Mouse (Mus musculus) kidney, adult 2 months (tissue): ENCODE measurements around the gene Mfsd11. TPM values are rescaled to one million over a fixed set of nuclear protein-coding genes. Genes with fewer than 3 reads are reported as not detected.
A peak's percentile ranks its signal among the peaks of the same experiment; 100 is the strongest.
"Not testable (repeated sequence)": the region's sequence is repeated elsewhere in the genome, so short reads cannot be mapped to it uniquely, and the experiment has no call there.

Source experiments
- DNase-seq: peaks from one replicate; pipeline ENCODE4 v3.0.0; 2021
- H3K27ac ChIP-seq: fragments of 200-500 bp; 2 replicates; pipeline ENCODE4 v1.5.1; 2012; ENCODE audit warnings: low read depth, low read length, control low read depth, inconsistent platforms; ENCODE audit not compliant: insufficient read depth
- H3K27me3 ChIP-seq: fragments of 200-500 bp; replicated peaks from 2 replicates; pipeline ENCODE4 v1.6.1; 2012; ENCODE audit warnings: mild to moderate bottlenecking, moderate library complexity, low read length, inconsistent platforms; ENCODE audit not compliant: control insufficient read depth, insufficient read depth
- H3K36me3 ChIP-seq: fragments of 200-500 bp; 2 replicates; pipeline ENCODE4 v1.6.1; 2012; ENCODE audit warnings: mild to moderate bottlenecking, moderate library complexity, low read length, inconsistent platforms; ENCODE audit not compliant: control insufficient read depth, insufficient read depth
- H3K4me1 ChIP-seq: fragments of 200-500 bp; 2 replicates; pipeline ENCODE4 v1.6.1; 2011; ENCODE audit warnings: low read length; ENCODE audit not compliant: control insufficient read depth, insufficient read depth
- H3K4me3 ChIP-seq: fragments of 200-500 bp; 2 replicates; pipeline ENCODE4 v1.5.1; 2011; ENCODE audit warnings: mild to moderate bottlenecking, low read depth, low read length, control low read depth; ENCODE audit not compliant: insufficient read depth
- CTCF ChIP-seq: fragments of 200-500 bp; conservative IDR thresholded peaks from 2 replicates; pipeline ENCODE4 v1.5.1; 2011; ENCODE audit warnings: low read depth, mild to moderate bottlenecking, control low read depth, low read length, moderate library complexity, mixed read lengths; ENCODE audit not compliant: insufficient read depth, insufficient read length
- POLR2A ChIP-seq: fragments of 200-500 bp; IDR thresholded peaks from one replicate; pipeline ENCODE4 v1.6.1; 2011; ENCODE audit warnings: low read depth, low read length, control low read depth
- WGBS: fragments of 180-500 bp; shearing (Covaris S2); methylation state at CpG from one replicate; pipeline ENCODE4 v1.1.7; 2018; 5-methylcytosine and 5-hydroxymethylcytosine counted together
- polyA plus RNA-seq: library from polyadenylated mRNA; depleted of rRNA; stranded (reverse); fragments of >200 nt; gene quantifications from 2 replicates; pipeline ENCODE4 v1.2.3, GENCODE M21; 2012

The Mfsd11 gene
- polyA plus RNA-seq, 1 experiment, result 44.9 TPM

DNA sequence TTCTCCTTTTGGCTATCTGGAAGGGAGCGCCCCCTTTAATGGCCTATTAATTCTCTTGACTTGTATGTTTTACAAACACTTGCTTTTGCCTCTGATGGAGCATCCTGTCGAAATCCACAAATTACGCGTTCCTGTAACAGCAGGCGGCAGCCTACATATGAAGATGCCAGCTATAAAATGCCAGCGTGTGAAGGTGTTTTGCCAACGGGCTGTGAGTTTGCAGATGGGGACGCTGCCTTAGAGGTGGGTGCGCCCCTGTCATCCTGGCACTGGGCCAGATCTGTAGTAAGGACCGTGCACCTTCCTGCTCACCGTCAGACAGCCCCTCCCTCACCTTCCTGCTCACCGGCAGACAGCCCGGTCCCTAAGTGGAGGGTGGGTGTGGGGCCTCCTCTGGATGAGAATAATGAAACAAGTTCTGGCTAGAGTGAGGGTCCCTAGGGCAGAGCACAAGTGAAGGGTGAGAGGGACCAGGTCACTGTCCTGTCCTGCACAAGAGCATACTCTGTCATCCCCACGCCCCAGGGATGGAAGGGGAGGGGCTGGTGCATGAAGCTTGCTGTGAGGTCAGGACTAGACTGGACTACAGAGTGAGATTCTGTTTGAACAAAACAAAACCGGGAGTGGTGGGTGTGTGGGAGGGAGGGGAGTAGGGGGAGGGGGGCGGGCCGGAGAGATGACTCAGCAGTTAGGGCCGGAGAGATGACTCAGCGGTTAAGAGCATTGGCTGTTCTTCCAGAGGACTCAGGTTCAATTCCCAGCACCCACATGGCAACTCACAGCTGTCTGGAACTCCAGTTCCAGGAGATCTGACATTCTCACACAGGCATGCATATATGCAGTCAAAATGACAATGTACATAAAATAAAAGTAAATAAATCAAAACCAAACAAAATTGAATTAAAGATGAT lies 41.5 kb downstream of the Mfsd11 start:
- no peak for DNase-seq
- Histone ChIP-seq H3K27me3 (no peaks in the 10 kb centered on the region), H3K4me3 (no peak overlapping the region), H3K27ac (no peak overlapping the region), H3K4me1 (no peaks in the 10 kb centered on the region), H3K36me3 (no peaks in the 10 kb centered on the region)
- 44% methylated on average over 19 of the region's 19 CpGs for WGBS
- TF ChIP-seq POLR2A, result no peak
- no peak for TF ChIP-seq CTCF

DNA sequence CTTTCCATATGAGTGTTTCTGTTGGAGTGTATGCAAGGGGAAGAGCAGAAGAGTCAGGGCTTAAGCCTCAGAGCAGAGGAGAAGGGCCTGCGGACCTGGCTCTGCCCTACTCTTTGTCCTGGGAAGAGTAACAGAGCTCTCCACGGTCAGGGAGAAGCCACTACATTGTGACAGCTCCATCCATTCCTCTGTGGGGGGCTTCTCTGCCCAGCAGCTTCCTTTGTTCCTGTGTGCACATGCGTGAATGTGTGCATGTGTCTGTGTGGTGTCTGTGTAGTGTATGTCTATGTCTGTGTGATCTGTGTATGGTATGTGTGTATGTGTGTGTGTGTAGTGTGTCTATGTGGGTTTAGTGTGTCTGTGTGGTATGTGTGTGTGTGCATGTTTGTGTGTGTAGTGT lies 43.2 kb downstream of the Mfsd11 start:
- Histone ChIP-seq H3K36me3 (no peaks in the 10 kb centered on the region), H3K4me3 (no peak overlapping the region), H3K27ac (no peak overlapping the region), H3K4me1 (no peaks in the 10 kb centered on the region), H3K27me3 (no peaks in the 10 kb centered on the region)
- no peak for TF ChIP-seq CTCF
- no peak for TF ChIP-seq POLR2A
- DNase-seq, result no peak
- 90% methylated on average over 3 of the region's 3 CpGs for WGBS

DNA sequence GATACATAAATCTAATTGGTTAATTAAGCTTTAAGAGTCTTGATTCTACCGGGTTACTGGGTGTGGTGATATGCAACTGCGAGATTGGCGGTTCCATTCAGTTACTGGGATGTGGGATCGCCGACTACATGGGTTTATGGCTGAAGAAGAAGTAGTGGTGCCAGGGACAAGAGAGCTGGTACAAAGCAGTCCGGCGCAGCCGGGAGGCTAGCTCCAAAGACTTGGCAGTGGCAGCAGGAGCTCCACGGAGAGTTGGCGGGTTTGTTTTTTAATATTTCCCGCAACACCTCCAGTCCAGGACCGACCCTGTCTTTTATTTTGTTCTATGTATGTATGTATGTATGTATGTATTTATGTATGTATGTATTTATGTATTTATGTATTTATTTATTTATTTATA lies 47.0 kb downstream of the Mfsd11 start:
- no peaks in the 10 kb centered on the region for H3K36me3 ChIP-seq
- H3K4me3 ChIP-seq, result no peak overlapping the region
- TF ChIP-seq POLR2A (no peak), CTCF (no peak)
- no peaks in the 10 kb centered on the region for H3K27me3 ChIP-seq
- WGBS, result 92% methylated on average over 12 of the region's 12 CpGs
- no peak overlapping the region for H3K27ac ChIP-seq
- H3K4me1 ChIP-seq, result no peaks in the 10 kb centered on the region
- DNase-seq, result no peak

DNA sequence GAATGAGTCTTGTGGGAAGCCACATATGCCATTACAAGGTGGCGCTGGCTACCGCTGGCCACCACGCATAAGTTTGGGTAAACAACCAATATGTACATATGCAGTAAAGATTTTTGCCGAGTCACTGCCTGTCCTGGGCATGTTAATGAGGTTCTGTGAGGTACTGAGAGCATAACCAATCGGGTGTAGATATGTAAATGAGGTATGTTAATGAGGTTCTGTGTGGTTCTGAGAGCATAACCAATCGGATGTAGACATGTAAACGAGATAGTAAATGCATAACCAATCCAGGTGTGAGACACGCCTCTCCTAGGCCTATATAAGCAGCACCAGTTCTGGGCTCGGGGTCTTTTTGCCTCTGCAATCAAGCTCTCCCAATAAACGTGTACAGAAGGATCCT lies 50.3 kb downstream of the Mfsd11 start:
- DNase-seq, H3K4me3 ChIP-seq, H3K27ac ChIP-seq, H3K27me3 ChIP-seq, H3K36me3 ChIP-seq, H3K4me1 ChIP-seq: not testable (repeated sequence)
- whole genome bisulfite sequencing, result 90% methylated on average over 10 of the region's 10 CpGs

GRCm38 (mm10) chr11:116905741-116906456 lies 53.7 kb downstream of the Mfsd11 start:
- no peaks in the 10 kb centered on the region for H3K27me3 ChIP-seq
- 0 out of 2 replicates have a peak, but pooled peaks cover 3% of the 10 kb centered on the region for H3K4me1 ChIP-seq
- H3K4me3 ChIP-seq, result peak overlapping the region; percentile 34
- H3K36me3 ChIP-seq, result no peaks in the 10 kb centered on the region
- TF ChIP-seq POLR2A (no peak), CTCF (no peak)
- H3K27ac ChIP-seq, result no peak overlapping the region
- peak; percentile 30 for DNase-seq
- WGBS, result 2% methylated on average over 23 of the region's 23 CpGs

GRCm38 (mm10) chr11:116913573-116913972 lies 61.3 kb downstream of the Mfsd11 start:
- Histone ChIP-seq H3K27ac (no peak overlapping the region), H3K27me3 (peaks cover 1% of the 10 kb centered on the region; the same call in 1 of the 2 replicates), H3K4me3 (no peak overlapping the region), H3K36me3 (no peaks in the 10 kb centered on the region), H3K4me1 (no peaks in the 10 kb centered on the region)
- DNase-seq, result no peak
- TF ChIP-seq CTCF (no peak), POLR2A (no peak)
- 58% methylated on average over 16 of the region's 16 CpGs for WGBS

DNA sequence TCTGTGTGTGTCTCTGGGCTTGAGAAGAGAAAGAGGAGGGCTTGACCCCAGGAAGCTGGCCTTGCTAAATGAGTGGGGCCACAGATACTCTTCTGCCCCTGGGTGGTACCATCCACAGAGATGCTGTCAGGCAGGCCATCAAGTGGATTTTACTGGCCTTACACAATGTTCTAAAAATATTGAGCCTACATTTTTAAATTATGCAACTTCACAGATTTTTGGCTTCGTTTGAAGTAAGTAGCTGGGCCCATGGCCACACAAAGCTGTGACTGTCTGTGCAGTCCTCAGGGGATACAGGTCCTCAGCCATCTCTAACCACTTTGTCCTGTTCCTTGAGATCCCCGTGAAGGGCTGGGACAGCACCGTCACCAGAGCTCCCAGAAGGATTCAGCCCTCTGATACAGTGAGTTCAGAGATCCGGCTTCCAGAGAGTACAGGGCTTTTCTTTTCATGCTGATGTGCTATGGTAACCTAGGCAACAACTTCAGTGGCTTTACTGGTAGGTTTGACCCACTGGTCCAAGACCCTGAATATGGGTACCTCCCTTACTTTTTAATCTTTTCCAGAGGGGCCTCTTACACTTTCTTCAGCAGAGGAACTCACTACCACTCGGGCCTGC lies 62.1 kb downstream of the Mfsd11 start:
- H3K36me3 ChIP-seq, result no peaks in the 10 kb centered on the region
- WGBS, result 81% methylated on average over 5 of the region's 5 CpGs
- no peak overlapping the region for H3K27ac ChIP-seq
- DNase-seq, result no peak
- H3K27me3 ChIP-seq, result peaks cover 8% of the 10 kb centered on the region
- no peaks in the 10 kb centered on the region for H3K4me1 ChIP-seq
- no peak overlapping the region for H3K4me3 ChIP-seq
- TF ChIP-seq POLR2A, result no peak
- TF ChIP-seq CTCF, result no peak
